Mouse (Mus musculus) left cerebral cortex, adult 18-20 months (tissue): ENCODE results near the gene Lrrc8d. TPM values are rescaled to one million over a fixed set of nuclear protein-coding genes. Genes with fewer than 3 reads are reported as not detected.

ENCODE experiments used
- DNase-seq, 2 experiments: peaks; one replicate each; pipeline ENCODE4 v3.0.0; 2021 to 2022; ENCODE audit warnings: low spot score in 2 of 2, mixed read lengths in 1 of 2
- long read RNA-seq, 2 experiments: library from polyadenylated mRNA; stranded (forward); transcript quantifications; one replicate each; pipeline ENCODE4 v2.0.0; 2021
- total RNA-seq, 2 experiments: library from RNA; stranded (reverse); gene quantifications; 2 replicates each; pipeline ENCODE4 v1.2.3; 2021

The Lrrc8d gene
- total RNA-seq = 10 to 100 TPM; 32.7 to 35.0 TPM
- long read RNA-seq, experiment 1, transcript Lrrc8d-201 (3 exons, 3,923 nt) = major isoform, 10 of 26 reads
- long read RNA-seq, experiment 1, partial matches to known transcripts = 7 of 26 reads
- long read RNA-seq, experiment 1, other reads (novel, unspliced or antisense) = 8 of 26 reads
- long read RNA-seq, experiment 2, transcript Lrrc8d-201 (3 exons, 3,923 nt) = major isoform, 9 of 19 reads
- long read RNA-seq, experiment 2, partial matches to known transcripts = 4 of 19 reads
- long read RNA-seq, experiment 2, other reads (novel, unspliced or antisense) = 3 of 19 reads

- DNase-seq = peak; percentile 81 to 90
Observed at GRCm38 (mm10) chr5:105699141-105700069, at the start of gene Lrrc8d. Gene Lrrc8d (plus strand): TSS chr5:105699969.

GRCm38 (mm10) chr5:105650728-105651479 is 48.9 kb upstream of the Lrrc8d start:
- DNase-seq = no peak

DNA sequence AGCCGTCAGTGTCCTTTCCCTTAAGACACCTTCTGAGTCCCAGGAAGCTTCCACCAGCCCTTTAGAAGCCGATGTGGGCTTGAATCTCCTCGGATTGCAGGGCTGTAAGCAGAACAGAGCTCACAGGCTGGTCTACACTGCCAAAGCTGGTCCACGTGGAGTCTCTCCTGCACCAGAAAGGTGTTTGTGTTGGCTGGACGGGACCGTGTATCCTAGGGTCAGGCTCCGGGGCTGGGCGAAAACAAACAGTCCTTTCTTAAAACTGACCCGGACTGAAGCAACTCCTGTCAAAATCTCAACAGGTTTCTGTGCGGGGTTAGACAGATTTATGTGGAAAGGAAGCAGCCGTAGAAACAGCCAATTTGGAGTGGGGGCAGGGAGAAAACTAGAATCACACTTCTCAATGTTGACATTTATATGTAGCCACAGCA is 48.2 kb upstream of the Lrrc8d start:
- DNase-seq = no peak

DNA sequence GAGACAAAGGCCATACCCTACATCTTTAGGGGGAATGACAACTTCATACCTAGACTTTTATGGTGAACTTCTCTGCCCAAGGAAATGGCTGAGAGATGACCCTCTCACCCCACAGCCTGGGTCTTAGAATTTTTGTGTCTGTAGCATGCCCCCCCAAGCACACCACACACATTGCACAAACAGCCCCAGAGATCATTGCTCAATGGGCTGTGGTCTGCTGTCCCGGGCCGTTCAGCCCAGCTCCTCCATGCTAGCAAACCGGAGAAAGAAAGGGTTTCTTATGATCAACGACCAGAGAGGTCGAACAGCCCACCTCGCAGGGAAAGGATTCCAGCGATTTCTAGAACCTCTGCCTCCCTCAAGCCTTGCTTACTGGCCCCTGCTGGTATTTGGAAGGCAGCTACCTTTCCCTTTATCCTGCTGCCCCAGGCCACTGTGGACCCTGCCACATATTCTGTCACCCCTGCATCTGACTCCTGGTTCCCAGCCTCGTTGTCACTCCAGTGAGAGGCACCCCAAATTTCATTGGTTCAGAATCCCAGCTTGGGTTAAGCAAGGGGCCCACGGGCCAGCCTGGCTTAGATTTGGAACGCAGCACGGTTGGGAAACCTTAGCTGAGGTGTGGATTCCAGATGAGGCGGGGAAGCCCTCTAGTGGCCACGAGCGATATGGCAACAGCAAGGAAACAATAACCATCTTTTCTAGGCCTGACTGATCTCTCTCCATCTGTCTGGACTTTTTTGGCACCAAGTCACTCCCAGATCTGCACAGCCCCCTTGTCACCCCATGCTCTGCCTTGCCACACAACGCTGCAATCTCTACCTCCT is 45.3 kb upstream of the Lrrc8d start:
- peak; percentile 87 to 90 for DNase-seq

GRCm38 (mm10) chr5:105655100-105655734 is 44.6 kb upstream of the Lrrc8d start:
- no peak for DNase-seq

- DNase-seq = no peak
Observed at GRCm38 (mm10) chr5:105661894-105662293, 37.9 kb upstream of the Lrrc8d start.

- no peak for DNase-seq
Observed at GRCm38 (mm10) chr5:105666930-105667329, 32.8 kb upstream of the Lrrc8d start.

DNA sequence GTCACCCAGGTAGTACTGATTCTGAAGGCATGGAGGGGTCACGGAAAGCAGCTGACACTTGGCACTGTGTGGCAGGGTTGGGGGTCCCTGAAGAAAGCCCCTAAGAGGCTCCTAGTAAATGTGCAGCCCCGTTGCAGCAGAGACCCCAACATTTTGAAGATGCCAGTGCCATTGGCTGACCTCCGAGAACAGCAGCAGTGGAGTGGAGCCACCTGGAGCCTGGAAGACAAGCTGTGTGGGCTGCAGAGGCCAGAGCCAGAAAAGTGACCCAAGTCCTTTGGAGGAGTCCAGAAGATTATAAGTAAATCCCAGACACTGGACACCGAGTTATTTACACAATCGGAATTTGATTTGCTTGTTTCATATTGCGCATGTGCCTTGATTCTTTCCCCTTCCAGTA is 32.4 kb upstream of the Lrrc8d start:
- DNase-seq = no peak

GRCm38 (mm10) chr5:105669086-105669485 is 30.7 kb upstream of the Lrrc8d start:
- DNase-seq = no peak

- DNase-seq = no peak
Observed at GRCm38 (mm10) chr5:105669508-105670353, 30.0 kb upstream of the Lrrc8d start.

GRCm38 (mm10) chr5:105672332-105672731 is 27.4 kb upstream of the Lrrc8d start:
- DNase-seq = no peak

- DNase-seq = no peak
Observed at GRCm38 (mm10) chr5:105675511-105675910, 24.3 kb upstream of the Lrrc8d start.

GRCm38 (mm10) chr5:105677071-105677470 is 22.7 kb upstream of the Lrrc8d start:
- DNase-seq = no peak

DNA sequence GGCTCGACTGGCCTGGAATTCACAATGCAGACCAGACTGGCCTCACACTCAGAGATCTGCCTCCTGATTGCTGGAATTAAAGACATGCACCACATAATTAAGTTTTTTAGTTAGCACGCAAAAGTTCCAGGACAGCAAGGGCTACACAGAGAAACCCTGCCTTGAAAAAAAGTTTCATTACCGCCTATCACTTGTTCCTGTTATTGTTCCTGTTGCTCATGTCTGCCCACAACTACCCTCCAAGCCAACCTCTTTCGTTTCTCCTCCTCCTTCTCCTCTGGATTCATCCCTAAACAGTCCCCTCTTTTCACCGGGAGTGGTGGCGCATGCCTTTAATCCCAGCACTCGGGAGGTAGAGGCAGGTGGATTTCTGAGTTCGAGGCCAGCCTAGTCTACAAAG is 21.5 kb upstream of the Lrrc8d start:
- DNase-seq = no peak

GRCm38 (mm10) chr5:105679261-105679660 is 20.5 kb upstream of the Lrrc8d start:
- no peak for DNase-seq

DNA sequence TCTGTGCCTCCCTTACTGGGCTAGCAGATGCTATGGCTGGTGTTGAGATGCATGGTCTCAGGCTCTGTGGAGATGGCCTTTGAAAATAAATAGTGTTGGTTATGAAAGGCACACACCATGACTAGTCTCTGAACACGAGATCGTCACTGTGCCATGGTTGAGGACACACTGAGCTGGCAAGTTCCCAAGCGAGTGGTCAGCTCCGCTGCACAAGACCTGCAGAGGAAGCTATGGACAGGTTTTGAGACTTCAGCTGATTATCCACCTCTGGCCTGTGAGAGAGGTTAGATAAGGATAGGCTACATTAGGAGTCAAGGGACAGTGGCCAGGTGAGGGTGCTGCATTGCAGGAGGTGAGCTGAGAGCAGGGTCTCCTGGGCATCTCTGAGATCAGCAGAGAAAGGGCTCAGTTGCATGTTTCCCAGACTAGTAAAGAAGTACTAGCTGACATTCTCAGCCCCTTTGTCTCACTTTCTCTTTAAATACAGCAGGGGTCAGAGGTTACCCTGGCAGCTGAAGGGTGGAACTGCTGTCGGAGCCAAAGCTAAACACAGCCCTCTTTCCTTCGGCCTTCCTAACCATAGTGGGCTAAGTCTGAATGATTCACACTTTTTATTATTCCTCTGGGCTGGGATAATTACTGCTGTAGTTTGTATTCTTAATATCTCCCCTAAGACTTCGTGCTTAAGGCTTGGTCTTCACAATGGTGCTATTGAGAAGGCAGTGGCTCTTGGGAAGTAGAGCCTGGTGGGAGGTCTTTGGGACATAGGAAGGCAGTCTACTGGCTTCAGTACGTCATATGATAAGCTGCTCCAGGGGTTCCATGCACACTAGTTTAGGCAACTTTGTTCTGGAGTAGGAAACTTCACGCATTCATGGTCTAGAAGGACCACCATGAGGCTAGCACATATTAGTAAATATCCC is 19.6 kb upstream of the Lrrc8d start:
- no peak for DNase-seq

DNA sequence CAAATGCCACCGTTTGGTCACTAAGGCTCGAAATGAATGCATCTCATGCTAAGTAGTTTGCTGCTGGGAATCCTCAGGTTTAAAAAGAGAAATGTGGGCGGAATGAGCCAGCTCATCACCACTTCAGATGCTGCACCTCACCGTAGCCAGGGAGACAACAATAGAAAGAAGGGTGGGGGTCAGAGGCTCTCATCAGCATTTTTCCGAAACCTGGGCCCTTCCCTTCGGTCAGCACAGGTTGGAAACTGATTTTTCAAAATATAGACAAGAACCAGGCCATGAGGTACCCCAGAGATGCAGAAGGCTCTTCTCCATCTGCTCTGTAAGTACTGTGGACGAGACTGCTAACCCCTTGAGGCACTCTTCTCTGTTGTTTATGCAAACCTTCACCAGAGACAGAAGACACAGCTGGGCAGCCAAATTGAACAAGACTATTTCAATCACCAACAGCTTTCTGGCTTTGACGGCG is 17.6 kb upstream of the Lrrc8d start:
- DNase-seq = peak; percentile 27 to 36

DNA sequence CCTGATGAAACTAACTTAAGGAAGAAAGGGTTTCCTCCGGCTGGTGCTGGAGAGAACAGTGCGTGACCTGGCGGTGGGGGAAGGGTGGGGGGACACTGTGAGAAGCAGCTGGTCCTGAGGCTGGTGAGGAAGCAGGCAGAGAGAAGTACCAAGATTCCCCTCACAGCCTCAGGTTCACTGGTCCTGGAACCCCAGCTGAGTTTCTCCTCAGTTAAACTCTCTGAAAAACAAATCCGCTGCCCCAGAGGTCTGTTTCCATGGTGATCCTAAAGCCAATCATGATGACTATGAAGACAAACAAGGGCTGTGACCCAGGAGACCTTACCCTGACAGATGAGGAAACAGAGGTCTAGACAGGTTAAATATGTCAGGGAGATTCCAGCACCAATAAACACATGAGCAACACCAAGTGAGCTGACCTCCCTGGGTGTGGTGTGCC is 15.8 kb upstream of the Lrrc8d start:
- DNase-seq = no peak
